Mouse (Mus musculus): ENCODE data around the gene Fam118a. TPM values are rescaled to one million over a fixed set of nuclear protein-coding genes. Genes with fewer than 3 reads are reported as not detected.
A peak's percentile ranks its signal among the peaks of the same experiment; 100 is the strongest.

Fam118a gene
- polyA plus RNA-seq, 1 experiment from 2014 or later = 17.6 TPM

DNA sequence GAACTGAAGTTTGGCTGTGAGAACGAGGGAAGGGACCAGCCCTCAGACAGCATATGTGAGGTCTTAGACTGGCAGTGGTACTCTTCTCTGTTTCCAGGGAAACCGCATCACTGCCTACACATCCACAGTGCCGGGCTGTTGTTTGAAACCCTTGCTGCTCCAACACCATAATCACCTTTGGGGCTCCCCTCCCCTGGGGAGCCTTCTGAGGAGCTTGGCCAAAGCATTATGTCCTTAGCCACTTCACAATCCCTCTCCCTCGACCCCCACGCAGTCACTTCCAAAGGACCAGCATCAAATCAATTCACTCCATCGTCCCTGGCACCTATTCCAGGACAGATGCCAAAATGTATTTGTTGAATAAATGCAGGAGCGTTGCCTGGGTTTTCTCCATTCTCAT lies 39.0 kb upstream of the Fam118a start:
- WGBS = 75% methylated on average over 7 of the region's 7 CpGs
- H3K36me3 ChIP-seq = no peaks in the 10 kb centered on the region

DNA sequence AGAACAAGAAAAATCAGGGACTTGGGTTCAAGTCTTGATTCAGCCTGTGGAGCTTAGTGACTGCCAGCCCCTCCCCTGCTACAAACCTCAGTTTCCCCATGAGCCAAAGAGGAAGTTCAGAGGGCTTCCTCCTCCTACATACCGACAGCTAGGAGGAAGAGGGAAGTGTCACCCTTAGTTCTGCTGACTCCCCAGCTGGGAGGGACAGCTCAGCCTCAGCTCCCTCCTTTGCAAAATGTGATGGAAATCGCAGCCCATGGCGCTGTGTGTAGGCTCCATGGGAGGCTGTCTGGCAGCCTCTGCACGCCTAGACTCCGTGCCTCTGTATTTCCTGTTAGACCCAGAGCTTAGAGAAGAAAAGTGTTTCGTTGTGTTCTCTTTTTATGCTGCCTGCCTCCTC lies 34.2 kb upstream of the Fam118a start:
- no peak overlapping the region for H3K9ac ChIP-seq
- peaks cover 7% of the 10 kb centered on the region for H3K27me3 ChIP-seq (replicated peaks)
- 22% methylated on average over 6 of the region's 6 CpGs for WGBS
- H3K4me1 ChIP-seq (replicated peaks) = 0 out of 2 replicates have a peak, but pooled peaks cover 3% of the 10 kb centered on the region
- H3K4me2 ChIP-seq = no peak overlapping the region
- no peak overlapping the region for H3K27ac ChIP-seq (ENCODE audit: poor library complexity, severe bottlenecking)
- no peaks in the 10 kb centered on the region for H3K36me3 ChIP-seq
- H3K9me3 ChIP-seq (replicated peaks) = no peaks in the 10 kb centered on the region
- no peak overlapping the region for H3K4me3 ChIP-seq
- ATAC-seq (ENCODE audit: insufficient number of reproducible peaks, low FRiP score) = no peak

More for the DNA sequence above, 39.0 kb upstream of the Fam118a start:
- ATAC-seq (ENCODE audit: insufficient number of reproducible peaks, low FRiP score) = no peak
- H3K4me3 ChIP-seq = no peak overlapping the region
- H3K4me2 ChIP-seq = no peak overlapping the region
- no peaks in the 10 kb centered on the region for H3K9me3 ChIP-seq (replicated peaks)
- H3K27ac ChIP-seq (ENCODE audit: poor library complexity, severe bottlenecking) = no peak overlapping the region
- H3K27me3 ChIP-seq (replicated peaks) = 0 out of 2 replicates have a peak, but pooled peaks cover 3% of the 10 kb centered on the region
- peaks cover 13% of the 10 kb centered on the region for H3K4me1 ChIP-seq (replicated peaks)
- no peak overlapping the region for H3K9ac ChIP-seq

DNA sequence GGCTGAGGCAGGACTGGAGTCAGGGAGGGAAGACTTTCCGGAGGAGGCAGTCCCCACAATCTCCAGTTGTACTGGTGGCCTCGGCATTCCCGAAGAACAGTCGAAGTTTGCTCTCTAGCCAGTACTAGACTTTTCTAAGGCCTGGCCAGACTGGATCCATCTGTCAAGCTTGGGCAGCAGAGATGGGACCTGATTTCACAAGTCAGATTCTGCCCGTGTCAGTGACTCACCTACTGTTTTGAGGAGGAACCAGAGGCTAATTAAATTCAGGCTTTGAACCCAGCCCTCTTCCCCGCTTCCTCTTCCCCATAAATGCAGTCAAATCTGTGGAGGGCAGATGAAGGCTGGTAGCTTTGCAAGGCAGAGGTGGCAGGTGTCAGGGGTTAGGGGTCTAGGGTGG lies 33.7 kb upstream of the Fam118a start:
- H3K27me3 ChIP-seq (replicated peaks) = peaks cover 7% of the 10 kb centered on the region
- H3K9ac ChIP-seq = no peak overlapping the region
- no peaks in the 10 kb centered on the region for H3K36me3 ChIP-seq
- 27% methylated on average over 6 of the region's 6 CpGs for WGBS
- no peak overlapping the region for H3K4me3 ChIP-seq
- ATAC-seq (ENCODE audit: insufficient number of reproducible peaks, low FRiP score) = no peak
- no peaks in the 10 kb centered on the region for H3K9me3 ChIP-seq (replicated peaks)
- H3K27ac ChIP-seq (ENCODE audit: poor library complexity, severe bottlenecking) = no peak overlapping the region
- H3K4me1 ChIP-seq (replicated peaks) = 0 out of 2 replicates have a peak, but pooled peaks cover 3% of the 10 kb centered on the region
- H3K4me2 ChIP-seq = no peak overlapping the region

DNA sequence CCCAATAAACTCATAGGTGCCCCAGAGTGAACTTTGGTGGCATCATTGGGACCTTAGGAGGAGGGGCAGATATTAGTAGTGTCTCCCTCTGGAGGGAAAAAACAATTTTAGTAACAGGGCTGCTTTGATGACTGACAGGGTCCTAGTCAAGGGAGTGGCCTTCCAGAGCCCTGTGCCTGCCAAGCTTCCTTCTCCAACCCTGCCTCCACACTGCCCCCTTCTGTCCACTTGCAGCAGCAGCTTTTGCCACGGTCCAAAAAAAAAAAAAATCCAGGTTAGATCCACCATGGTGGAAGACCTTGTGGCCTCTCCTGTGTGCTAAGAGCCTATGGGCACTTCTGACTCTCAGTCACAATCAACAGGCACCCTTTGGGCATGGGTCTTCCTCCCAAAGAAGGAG lies 32.8 kb upstream of the Fam118a start:
- Histone ChIP-seq H3K9ac (no peak overlapping the region), H3K4me1 (replicated peaks) (0 out of 2 replicates have a peak, but pooled peaks cover 3% of the 10 kb centered on the region), H3K36me3 (no peaks in the 10 kb centered on the region), H3K4me2 (no peak overlapping the region), H3K27me3 (replicated peaks) (peaks cover 8% of the 10 kb centered on the region), H3K27ac (ENCODE audit: poor library complexity, severe bottlenecking) (no peak overlapping the region), H3K4me3 (no peak overlapping the region), H3K9me3 (replicated peaks) (no peaks in the 10 kb centered on the region)
- 15% methylated on average over 1 of the region's 1 CpGs for WGBS
- ATAC-seq (ENCODE audit: insufficient number of reproducible peaks, low FRiP score) = no peak

- no peaks in the 10 kb centered on the region for H3K9me3 ChIP-seq (replicated peaks)
- no peak overlapping the region for H3K4me2 ChIP-seq
- no peak overlapping the region for H3K9ac ChIP-seq
- peaks cover 21% of the 10 kb centered on the region for H3K27me3 ChIP-seq (replicated peaks)
- H3K27ac ChIP-seq (ENCODE audit: poor library complexity, severe bottlenecking) = no peak overlapping the region
- WGBS = 68% methylated on average over 14 of the region's 14 CpGs
- ATAC-seq (ENCODE audit: insufficient number of reproducible peaks, low FRiP score) = no peak
- H3K4me1 ChIP-seq (replicated peaks) = 0 out of 2 replicates have a peak, but pooled peaks cover 3% of the 10 kb centered on the region
- no peak overlapping the region for H3K4me3 ChIP-seq
- H3K36me3 ChIP-seq = no peaks in the 10 kb centered on the region
Observed at GRCm38 (mm10) chr15:84997768-84998454, 30.8 kb upstream of the Fam118a start.

- Histone ChIP-seq H3K4me2 (no peak overlapping the region), H3K27me3 (replicated peaks) (peaks cover 21% of the 10 kb centered on the region), H3K27ac (ENCODE audit: poor library complexity, severe bottlenecking) (no peak overlapping the region), H3K9me3 (replicated peaks) (no peaks in the 10 kb centered on the region), H3K4me1 (replicated peaks) (0 out of 2 replicates have a peak, but pooled peaks cover 2% of the 10 kb centered on the region), H3K9ac (no peak overlapping the region), H3K4me3 (no peak overlapping the region), H3K36me3 (no peaks in the 10 kb centered on the region)
- 60% methylated on average over 7 of the region's 7 CpGs for WGBS
- no peak for ATAC-seq (ENCODE audit: insufficient number of reproducible peaks, low FRiP score)
Observed at GRCm38 (mm10) chr15:84999911-85000310, 28.8 kb upstream of the Fam118a start.

- Histone ChIP-seq H3K27ac (ENCODE audit: poor library complexity, severe bottlenecking) (no peak overlapping the region), H3K4me2 (no peak overlapping the region), H3K9ac (0 out of 2 replicates have a peak overlapping the region, but pooled peaks have one; percentile 20), H3K27me3 (replicated peaks) (peaks cover 21% of the 10 kb centered on the region), H3K36me3 (no peaks in the 10 kb centered on the region), H3K9me3 (replicated peaks) (no peaks in the 10 kb centered on the region), H3K4me3 (no peak overlapping the region), H3K4me1 (replicated peaks) (peaks cover 7% of the 10 kb centered on the region)
- 19% methylated on average over 29 of the region's 29 CpGs for WGBS
- peak; percentile 51; the same call in 1 of the 2 replicates for ATAC-seq (ENCODE audit: insufficient number of reproducible peaks, low FRiP score)
Observed at GRCm38 (mm10) chr15:85000984-85001982, 27.5 kb upstream of the Fam118a start.

DNA sequence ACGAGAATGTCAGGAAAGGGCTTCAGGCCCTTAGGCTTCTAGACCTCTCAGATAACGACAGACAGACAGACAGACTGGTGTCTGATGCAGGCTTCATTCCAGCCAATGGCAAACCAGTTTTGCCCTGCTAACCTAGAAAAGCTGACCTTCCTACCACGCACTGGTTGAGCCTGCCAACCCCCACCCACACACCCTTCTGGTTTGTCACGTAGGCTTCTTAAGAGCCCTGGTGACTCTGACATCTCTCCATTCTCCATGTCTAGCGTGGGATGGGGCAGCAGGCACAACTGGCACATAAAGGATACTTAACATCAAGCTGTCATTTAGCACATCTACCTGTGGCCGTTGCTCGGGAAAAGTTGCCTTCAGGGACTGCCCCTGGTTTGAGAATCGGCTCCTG lies 19.1 kb upstream of the Fam118a start:
- Histone ChIP-seq H3K4me1 (replicated peaks) (peaks cover 25% of the 10 kb centered on the region), H3K9ac (no peak overlapping the region), H3K4me2 (no peak overlapping the region), H3K27me3 (replicated peaks) (no peaks in the 10 kb centered on the region), H3K36me3 (no peaks in the 10 kb centered on the region), H3K9me3 (replicated peaks) (no peaks in the 10 kb centered on the region), H3K27ac (ENCODE audit: poor library complexity, severe bottlenecking) (no peak overlapping the region), H3K4me3 (no peak overlapping the region)
- ATAC-seq (ENCODE audit: insufficient number of reproducible peaks, low FRiP score) = no peak
- WGBS = 56% methylated on average over 8 of the region's 8 CpGs

GRCm38 (mm10) chr15:85011895-85012661 lies 16.7 kb upstream of the Fam118a start:
- H3K4me1 ChIP-seq (replicated peaks) = peaks cover 37% of the 10 kb centered on the region
- no peak overlapping the region for H3K4me3 ChIP-seq
- no peaks in the 10 kb centered on the region for H3K9me3 ChIP-seq (replicated peaks)
- WGBS = 29% methylated on average over 19 of the region's 19 CpGs
- peak overlapping the region; percentile 21 for H3K4me2 ChIP-seq
- H3K27me3 ChIP-seq (replicated peaks) = peaks cover 9% of the 10 kb centered on the region
- H3K36me3 ChIP-seq = no peaks in the 10 kb centered on the region
- H3K27ac ChIP-seq (ENCODE audit: poor library complexity, severe bottlenecking) = peak overlapping the region; percentile 29; the same call in 1 of the 2 replicates
- ATAC-seq (ENCODE audit: insufficient number of reproducible peaks, low FRiP score) = no peak
- no peak overlapping the region for H3K9ac ChIP-seq

DNA sequence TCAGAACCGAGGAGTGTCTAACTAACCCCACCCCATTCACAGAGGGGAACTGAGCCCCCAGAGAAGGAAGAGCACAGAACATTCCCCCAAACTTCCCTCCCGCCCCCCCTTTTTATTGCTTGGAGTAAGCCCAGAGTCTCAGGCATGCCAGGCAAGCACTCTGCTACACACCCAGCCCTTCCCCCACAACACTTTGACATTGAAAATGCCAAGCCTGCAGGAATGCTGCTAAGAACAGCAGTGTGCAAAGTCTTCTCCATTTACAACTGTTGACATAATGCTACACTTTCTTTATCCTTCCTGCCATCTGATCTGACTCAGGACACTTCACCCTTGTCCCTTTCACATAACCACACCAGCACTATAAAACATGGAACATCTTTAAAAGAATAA lies 16.1 kb upstream of the Fam118a start:
- Histone ChIP-seq H3K4me2 (peak overlapping the region; percentile 21), H3K9me3 (replicated peaks) (no peaks in the 10 kb centered on the region), H3K4me3 (no peak overlapping the region), H3K36me3 (no peaks in the 10 kb centered on the region), H3K27ac (ENCODE audit: poor library complexity, severe bottlenecking) (0 out of 2 replicates have a peak overlapping the region, but pooled peaks have one; percentile 25), H3K9ac (no peak overlapping the region), H3K27me3 (replicated peaks) (peaks cover 14% of the 10 kb centered on the region), H3K4me1 (replicated peaks) (peaks cover 39% of the 10 kb centered on the region)
- WGBS = 51% methylated on average over 2 of the region's 2 CpGs
- ATAC-seq (ENCODE audit: insufficient number of reproducible peaks, low FRiP score) = no peak
